ENCODE assay signal across 33 mouse cellular contexts in the genomic region with DNA sequence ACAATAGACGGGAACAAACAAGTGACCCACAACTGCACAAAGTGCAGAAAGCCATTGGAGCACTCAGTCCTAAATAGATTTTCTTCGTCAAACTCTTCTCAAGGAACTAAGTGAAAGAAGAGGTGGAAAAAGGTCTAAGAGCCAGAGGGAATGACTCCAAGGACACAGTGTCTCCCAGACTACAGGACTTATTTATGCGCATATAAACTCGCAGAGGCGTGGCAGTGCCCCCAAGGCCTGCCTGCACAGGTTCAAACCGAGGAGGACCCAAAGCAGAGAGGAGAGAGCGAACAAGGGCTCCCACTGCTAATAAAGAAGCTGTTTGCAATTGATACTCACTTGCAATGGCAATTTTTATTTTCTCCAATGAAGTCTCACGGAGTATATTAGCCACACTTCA.
"Had no signal": no experiment of that assay in that cellular context is flagged by ENCODE, and none has a peak within 500 bp of the region (broad histone marks: within the 10 kb centered on the region; RNA-seq: fewer than 3 reads in every experiment).

No protein-coding gene starts in this region.

- H3K27me3 ChIP-seq: heart, embryonic 13.5 days; heart, embryonic 15.5 days; hindbrain, embryonic 12.5 days; hindbrain, embryonic 13.5 days; hindbrain, embryonic 15.5 days; intestine, embryonic 15.5 days; kidney, embryonic 15.5 days had no signal

- H3K9ac ChIP-seq: heart, embryonic 13.5 days; heart, embryonic 15.5 days; hindbrain, embryonic 12.5 days; hindbrain, embryonic 13.5 days; hindbrain, embryonic 14.5 days; hindbrain, embryonic 15.5 days; intestine, embryonic 15.5 days; kidney, embryonic 15.5 days had no signal

- DNase-seq: heart, postnatal 10 days; heart, postnatal 14 days; heart, postnatal 36 days; heart, postnatal 4 days; kidney, adult 11 months; kidney, adult 18-20 months; kidney, adult 2 months; kidney, adult 8-10 months; kidney, adult 9 months; kidney, postnatal 10 days; kidney, postnatal 14 days; kidney, postnatal 25 days; kidney, postnatal 36 days; kidney, postnatal 4 days; layer of hippocampus, adult 9-11 months; layer of hippocampus, postnatal 36 days had no signal

- H3K4me2 ChIP-seq: heart, embryonic 13.5 days; heart, embryonic 15.5 days; hindbrain, embryonic 12.5 days; hindbrain, embryonic 13.5 days; hindbrain, embryonic 14.5 days; hindbrain, embryonic 15.5 days; intestine, embryonic 15.5 days; kidney, embryonic 15.5 days had no signal

- H3K9me3 ChIP-seq: heart, embryonic 15.5 days; hindbrain, embryonic 12.5 days; hindbrain, embryonic 13.5 days; hindbrain, embryonic 15.5 days; intestine, embryonic 15.5 days had no signal

- H3K27ac ChIP-seq: heart, embryonic 13.5 days; heart, embryonic 15.5 days; hindbrain, embryonic 10.5 days; hindbrain, embryonic 12.5 days; hindbrain, embryonic 13.5 days; hindbrain, embryonic 14.5 days; hindbrain, embryonic 15.5 days; hindbrain, postnatal 0 days; intestine, embryonic 15.5 days; kidney, embryonic 15.5 days; kidney, postnatal 0 days; layer of hippocampus, adult 2 months; left cerebral cortex, adult 2 months had no signal

- H3K4me1 ChIP-seq: heart, embryonic 13.5 days; heart, embryonic 15.5 days; hindbrain, embryonic 10.5 days; hindbrain, embryonic 12.5 days; hindbrain, embryonic 13.5 days; hindbrain, embryonic 15.5 days; intestine, embryonic 15.5 days; kidney, embryonic 15.5 days had no signal

- H3K4me3 ChIP-seq: heart, embryonic 13.5 days; heart, embryonic 15.5 days; hindbrain, embryonic 10.5 days; hindbrain, embryonic 12.5 days; hindbrain, embryonic 13.5 days; hindbrain, embryonic 15.5 days; intestine, embryonic 15.5 days; kidney, embryonic 15.5 days; layer of hippocampus, adult 2 months; left cerebral cortex, adult 2 months had no signal

- H3K36me3 ChIP-seq: hindbrain, embryonic 12.5 days had no signal

- ATAC-seq: hindbrain, embryonic 16.5 days; hindbrain, postnatal 0 days; inflammation-experienced regulatory T-cells, adult 6 months; intestine, embryonic 15.5 days; intestine, embryonic 16.5 days; intestine, postnatal 0 days had no signal
